Mouse (Mus musculus) adrenal gland, adult (tissue): ENCODE results near the gene Col24a1.

Experiments used
- DNase-seq, 2 experiments: peaks; one replicate each; pipeline ENCODE4 v3.0.0; 2022 to 2023; ENCODE audit warnings: low spot score in 1 of 2; ENCODE audit not compliant: inconsistent age in 2 of 2

Gene Col24a1

GRCm38 (mm10) chr3:145348690-145349089, 56.4 kb downstream of the Col24a1 start:
- no peak for DNase-seq

- DNase-seq: no peak
Observed at GRCm38 (mm10) chr3:145353951-145354350, 61.7 kb downstream of the Col24a1 start.

DNA sequence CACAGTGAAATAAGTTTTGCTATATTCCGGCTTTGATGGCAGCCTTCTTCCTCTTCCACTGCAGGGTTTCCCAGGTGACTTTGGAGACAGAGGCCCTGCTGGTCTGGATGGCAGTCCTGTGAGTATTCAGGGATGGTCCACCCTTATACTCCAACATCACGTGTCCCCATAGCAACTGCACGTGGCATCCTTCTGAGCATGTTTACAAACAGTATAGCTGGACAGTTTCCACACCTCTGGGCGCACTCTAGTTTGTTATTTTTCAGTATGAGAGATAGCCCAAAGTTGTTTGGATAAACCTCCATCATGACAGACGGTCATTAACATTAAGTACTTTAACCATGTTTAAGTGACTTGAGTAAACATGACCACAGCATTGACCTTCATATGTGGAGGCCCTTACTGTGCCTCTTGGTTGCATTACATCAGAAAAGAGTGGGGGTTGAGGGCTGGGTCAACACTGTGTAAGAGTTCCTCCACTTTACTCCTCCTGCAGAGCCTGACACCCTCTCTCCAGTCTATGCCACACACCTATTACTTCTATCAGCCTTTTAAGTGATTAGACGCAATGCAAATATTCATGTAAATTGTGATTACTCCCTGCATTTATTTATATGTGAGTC, 64.7 kb downstream of the Col24a1 start:
- no peak for DNase-seq

- DNase-seq: peak in 1 of 2 experiments; percentile 25
Observed at GRCm38 (mm10) chr3:145365227-145365626, 73.0 kb downstream of the Col24a1 start.

DNA sequence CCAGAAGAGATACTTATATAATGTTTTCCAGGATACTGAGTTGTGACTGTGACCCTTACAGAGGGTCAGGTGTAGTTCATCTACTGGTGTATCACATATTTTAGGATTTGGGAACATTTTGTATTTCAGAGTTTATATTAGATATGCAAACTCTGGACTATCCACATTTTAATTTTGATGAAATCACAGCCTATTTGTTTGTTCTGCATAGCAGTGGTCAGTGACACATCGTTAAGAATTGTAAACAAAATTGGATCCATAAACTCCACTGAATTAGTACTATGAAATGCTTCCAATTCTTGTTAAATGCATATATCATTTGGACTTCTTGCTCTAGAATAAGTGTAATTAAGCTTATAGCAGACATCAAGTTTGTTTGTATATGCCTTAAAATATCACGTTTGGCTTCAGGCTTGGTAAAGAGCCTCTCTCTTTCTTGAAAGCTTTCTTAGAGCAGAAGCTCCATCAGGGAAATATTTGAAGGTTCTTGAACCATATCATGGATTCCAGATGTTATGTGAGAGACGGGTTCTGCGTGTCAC, 75.0 kb downstream of the Col24a1 start:
- DNase-seq: no peak

- DNase-seq: no peak
Observed at GRCm38 (mm10) chr3:145376298-145376697, 84.0 kb downstream of the Col24a1 start.

- no peak for DNase-seq
Observed at GRCm38 (mm10) chr3:145383095-145383494, 90.8 kb downstream of the Col24a1 start.

DNA sequence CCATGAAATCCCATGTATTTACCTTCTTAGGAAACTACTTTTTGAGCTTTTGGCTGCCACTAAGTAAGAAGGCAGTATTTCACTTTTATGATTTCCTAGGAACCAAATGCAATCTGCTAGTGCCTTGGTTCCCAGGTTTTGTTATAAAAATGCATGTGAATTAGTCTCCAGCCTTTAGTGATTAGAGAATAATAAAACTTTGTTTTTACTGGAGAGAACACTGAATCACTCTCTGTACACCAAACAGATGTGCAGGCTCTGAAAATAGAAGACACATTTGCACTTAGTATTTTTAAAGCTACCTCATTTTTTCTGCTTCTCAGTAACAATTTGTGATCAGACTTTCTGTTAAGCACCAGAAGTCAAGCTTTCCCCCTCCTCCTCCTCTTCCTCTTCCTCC, 94.2 kb downstream of the Col24a1 start:
- no peak for DNase-seq

- no peak for DNase-seq
Observed at GRCm38 (mm10) chr3:145390681-145391080, 98.4 kb downstream of the Col24a1 start.

- no peak for DNase-seq
Observed at GRCm38 (mm10) chr3:145391986-145392659, 99.9 kb downstream of the Col24a1 start.

DNA sequence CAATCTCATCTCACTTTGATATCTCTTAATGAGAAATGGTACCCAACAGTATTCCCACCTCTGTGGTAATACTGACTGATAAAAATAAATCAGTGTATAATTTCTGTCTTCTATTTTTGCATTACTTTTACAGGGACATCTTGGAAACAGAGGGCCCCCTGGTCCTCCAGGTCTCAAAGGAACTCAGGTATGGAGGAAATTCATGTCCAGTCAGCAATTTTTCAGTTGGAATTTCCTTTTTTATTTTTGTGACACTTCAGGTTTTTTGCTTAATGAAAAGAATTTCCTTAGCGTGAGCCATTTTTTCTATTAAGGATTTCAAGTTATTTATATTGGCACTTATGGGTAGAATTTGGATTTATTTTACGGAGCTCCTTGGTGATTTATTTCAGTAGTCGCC, 106.9 kb downstream of the Col24a1 start:
- no peak for DNase-seq

GRCm38 (mm10) chr3:145402257-145402656, 110.0 kb downstream of the Col24a1 start:
- DNase-seq: no peak

DNA sequence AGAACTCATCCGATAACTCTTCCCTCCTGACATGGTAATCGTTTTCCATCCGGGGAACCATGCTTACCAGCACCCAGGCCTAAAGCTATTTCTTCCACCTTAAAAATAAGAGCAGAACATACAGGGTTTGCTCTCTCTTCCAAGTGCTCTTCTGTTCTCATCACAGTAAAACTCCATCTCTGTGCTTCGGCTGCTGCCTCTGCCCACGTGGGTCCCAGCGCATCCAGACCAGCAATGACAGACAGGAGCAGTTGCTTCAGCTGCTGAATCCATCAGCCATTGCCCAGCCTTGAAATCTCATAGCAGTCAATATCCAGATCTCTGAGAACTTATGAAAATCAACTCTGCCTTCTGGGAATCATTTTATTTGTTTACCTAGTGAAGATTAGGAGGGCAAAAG, 110.7 kb downstream of the Col24a1 start:
- no peak for DNase-seq

DNA sequence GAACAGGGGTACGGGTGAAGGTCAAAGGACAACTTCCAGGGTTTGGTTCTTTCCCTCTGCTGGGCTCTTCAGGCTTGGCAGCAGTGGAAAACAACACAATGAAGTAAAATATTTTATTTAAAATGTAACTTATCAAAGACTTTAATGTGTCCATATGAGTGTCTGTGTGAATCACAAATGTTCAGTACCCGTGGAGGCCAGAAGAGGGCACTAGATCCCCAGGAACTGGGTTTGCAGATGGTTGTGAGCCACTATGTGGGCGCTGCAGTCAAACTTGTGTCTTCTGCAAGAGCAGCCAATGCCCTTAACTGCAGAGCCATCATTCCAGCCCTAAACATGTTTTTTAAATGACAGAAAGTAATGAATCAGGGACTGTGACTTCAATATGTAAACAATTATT, 115.8 kb downstream of the Col24a1 start:
- peak in 1 of 2 experiments; percentile 39 for DNase-seq

- DNase-seq: no peak
Observed at GRCm38 (mm10) chr3:145412137-145412536, 119.9 kb downstream of the Col24a1 start.

DNA sequence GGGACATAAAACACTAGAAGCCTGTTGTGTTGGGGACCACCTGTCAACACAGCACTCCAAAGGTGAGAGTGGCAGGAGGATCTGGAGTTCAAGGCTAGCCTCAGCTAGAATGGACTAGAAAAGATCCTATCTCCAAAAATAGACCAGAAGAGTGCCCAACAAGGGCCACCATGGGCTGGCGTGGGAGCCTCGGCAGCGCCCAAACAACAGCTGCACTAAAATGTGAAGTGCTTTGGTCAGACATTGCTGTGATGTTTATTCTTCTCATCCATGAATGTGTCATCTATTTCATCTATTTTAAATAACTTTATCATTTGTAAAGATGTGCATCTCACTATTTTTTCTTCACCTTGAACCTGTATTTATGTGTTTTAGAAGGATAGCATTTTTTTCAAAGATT, 122.1 kb downstream of the Col24a1 start:
- no peak for DNase-seq

DNA sequence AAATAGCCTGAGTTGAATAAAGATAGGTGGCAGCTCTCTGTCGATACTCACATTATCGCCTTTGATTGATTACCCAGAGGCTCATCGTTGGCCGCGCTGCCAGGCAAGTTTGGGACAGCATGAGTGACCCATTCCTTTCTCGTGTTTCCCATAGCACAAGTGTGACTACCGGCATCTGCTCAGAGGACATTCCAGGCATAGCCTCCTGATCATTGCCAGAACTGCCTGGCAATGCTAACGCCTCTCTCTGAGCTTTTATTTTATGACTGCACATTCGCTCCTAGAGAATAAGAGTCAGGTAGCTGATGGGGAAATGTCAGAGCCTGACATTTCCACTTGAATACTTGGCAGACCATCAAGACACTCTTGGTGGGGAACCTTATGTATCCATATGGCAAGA, 125.5 kb downstream of the Col24a1 start:
- DNase-seq: no peak

DNA sequence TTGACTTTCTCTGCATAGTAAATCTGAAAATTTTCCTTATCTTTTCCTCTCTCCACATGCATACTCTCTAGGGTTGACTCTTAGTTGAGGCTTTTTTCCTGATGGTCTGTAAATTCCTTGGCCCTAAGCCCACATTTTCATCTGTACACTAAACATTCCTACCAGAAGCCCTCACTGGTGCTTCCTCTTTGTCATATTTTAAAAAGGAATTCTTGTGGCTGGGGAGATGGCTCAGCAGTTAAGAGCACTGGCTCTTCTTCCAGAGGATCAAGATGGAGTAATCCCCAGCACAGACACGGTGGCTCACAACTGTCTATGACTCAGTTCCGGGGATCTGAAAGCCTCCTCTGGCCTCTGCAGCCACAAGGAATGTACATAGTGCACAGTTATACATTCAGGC, 128.1 kb downstream of the Col24a1 start:
- DNase-seq: no peak

DNA sequence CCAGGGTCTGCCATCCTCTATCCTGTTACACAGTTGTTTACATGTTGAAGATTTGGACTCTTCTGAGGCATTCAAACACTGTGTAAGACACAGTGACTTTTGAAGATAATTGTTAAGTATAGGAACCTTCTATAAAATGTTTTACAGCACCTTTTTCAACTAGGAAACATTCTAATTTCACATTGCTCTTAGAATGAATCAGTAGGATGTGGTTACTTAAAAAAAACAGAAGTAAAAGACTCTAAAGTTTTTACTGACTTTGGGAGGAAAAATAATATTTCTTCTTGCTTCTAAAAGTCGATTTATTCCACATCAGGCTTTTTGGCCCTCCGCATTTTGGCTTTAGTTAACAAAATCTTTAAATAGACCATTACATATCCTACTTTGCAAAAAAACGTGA, 129.8 kb downstream of the Col24a1 start:
- DNase-seq: no peak

GRCm38 (mm10) chr3:145438352-145438751, 146.1 kb downstream of the Col24a1 start:
- DNase-seq: no peak

- no peak for DNase-seq
Observed at GRCm38 (mm10) chr3:145439086-145439485, 146.8 kb downstream of the Col24a1 start.

DNA sequence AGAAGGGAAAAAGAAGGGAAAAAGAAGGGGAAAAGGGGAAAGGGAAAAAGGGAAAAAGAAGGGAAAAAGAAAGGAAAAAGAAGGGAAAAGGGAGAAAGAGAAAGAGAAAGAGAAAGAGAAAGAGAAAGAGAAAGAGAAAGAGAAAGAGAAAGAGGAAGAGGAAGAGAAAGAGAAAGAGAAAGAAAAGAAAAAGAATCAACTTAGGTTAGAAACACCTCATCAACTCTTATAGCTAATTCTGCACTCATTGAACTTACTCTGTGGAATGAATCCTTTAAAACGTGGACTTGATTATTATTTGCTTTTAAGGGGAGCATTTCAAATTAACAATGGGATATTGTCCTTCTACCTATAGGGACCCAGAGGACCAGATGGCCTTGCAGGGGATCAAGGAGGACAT, 148.7 kb downstream of the Col24a1 start:
- no peak for DNase-seq

- DNase-seq: peak in 1 of 2 experiments; percentile 48
Observed at GRCm38 (mm10) chr3:145442268-145442667, 150.0 kb downstream of the Col24a1 start.
